Mouse (Mus musculus): ENCODE results near the gene Cox8a.

DNA sequence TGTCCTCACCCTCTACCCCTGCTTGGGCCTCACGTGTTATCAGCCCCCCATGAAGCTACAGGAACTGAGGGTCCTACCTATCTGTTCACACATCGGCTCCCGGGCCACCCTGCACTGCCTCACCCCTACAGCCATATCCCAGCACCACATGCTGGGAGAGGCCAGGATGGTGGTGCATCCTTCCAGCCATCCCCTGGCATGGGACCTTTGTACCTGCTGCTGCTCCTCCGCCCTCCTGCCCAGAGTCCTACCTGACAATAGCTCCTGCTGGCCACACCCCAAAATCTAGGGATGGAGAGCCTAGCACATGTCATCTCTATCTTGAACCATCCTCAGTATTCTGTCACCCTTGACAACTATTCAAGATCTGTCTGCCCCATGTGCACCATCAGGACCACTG is 28.4 kb downstream of the Cox8a start:
- no peak for TF ChIP-seq POLR2A (IDR thresholded peaks at IDR 0.05; ENCODE audit: control insufficient read depth, extremely low read depth, insufficient read depth, low read length, poor library complexity)
- no peak for TF ChIP-seq CTCF (IDR thresholded peaks at IDR 0.05; ENCODE audit: borderline replicate concordance, control insufficient read depth, extremely low read depth, insufficient read depth, low read length, poor library complexity)

All from thymus, adult 2 months (tissue).